Mouse (Mus musculus) ES-Bruce4 (cell line): ENCODE data around the gene Grrp1.

ENCODE experiments used
- CTCF ChIP-seq: IDR thresholded peaks from one replicate; pipeline ENCODE4 v1.8.1; 2011; ENCODE audit warnings: low read depth, low read length
- POLR2A ChIP-seq: IDR thresholded peaks from one replicate; pipeline ENCODE4 v1.8.1; 2011; ENCODE audit warnings: low read length; ENCODE audit not compliant: insufficient read depth

DNA sequence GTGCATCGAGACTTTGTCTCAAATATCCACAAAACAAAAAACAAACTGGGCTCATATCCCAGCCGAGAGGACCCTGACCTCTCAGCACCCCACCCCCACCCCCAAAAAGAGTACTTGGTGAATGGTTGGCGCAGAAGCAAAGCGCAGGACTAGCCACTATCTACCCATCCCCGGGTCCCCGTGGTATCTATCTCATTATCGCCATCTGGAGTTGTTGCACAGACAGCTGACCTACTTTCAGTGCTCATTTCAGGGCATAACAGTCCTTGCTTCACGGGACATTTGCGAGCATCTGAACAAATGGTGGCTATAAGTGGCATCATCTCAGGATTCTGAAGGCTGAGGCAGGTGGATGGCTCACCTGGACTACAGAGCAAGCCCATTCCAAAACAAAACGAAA is 15.2 kb downstream of the Grrp1 start:
- TF ChIP-seq POLR2A (no peak), CTCF (no peak)
